Mouse (Mus musculus) intestine, postnatal 0 days (tissue): ENCODE results near the gene Map3k5. TPM values are rescaled to one million over a fixed set of nuclear protein-coding genes. Genes with fewer than 3 reads are reported as not detected.

Experiments
- ATAC-seq: fragments of 200-750 bp; cut with Nextera tagmentation; 2 replicates; pipeline ENCODE4 v1.8.0; 2017; ENCODE audit warnings: mild to moderate bottlenecking, moderate TSS enrichment, moderate library complexity
- H3K27ac ChIP-seq: fragments of 300-500 bp; sonication (generic); 2 replicates; pipeline ENCODE4 v1.5.1; 2014; ENCODE audit warnings: mild to moderate bottlenecking, low read depth, low read length, moderate library complexity
- H3K27me3 ChIP-seq: fragments of 300-500 bp; sonication (generic); replicated peaks from 2 replicates; pipeline ENCODE4 v1.6.1; 2014; ENCODE audit warnings: low read length, mixed read lengths; ENCODE audit not compliant: control insufficient read depth, insufficient read depth
- H3K36me3 ChIP-seq: fragments of 300-500 bp; sonication (generic); 2 replicates; pipeline ENCODE4 v1.6.1; 2014; ENCODE audit warnings: mild to moderate bottlenecking, moderate library complexity; ENCODE audit not compliant: control insufficient read depth, insufficient read depth
- H3K4me1 ChIP-seq: fragments of 300-500 bp; sonication (generic); replicated peaks from 2 replicates; pipeline ENCODE4 v1.6.1; 2014; ENCODE audit warnings: antibody characterized with exemption, low read length, mixed read lengths; ENCODE audit not compliant: control insufficient read depth, insufficient read depth
- H3K4me2 ChIP-seq: fragments of 300-500 bp; sonication (generic); replicated peaks from 2 replicates; pipeline ENCODE4 v1.6.1; 2014; ENCODE audit warnings: low read depth, mild to moderate bottlenecking, moderate library complexity
- H3K4me3 ChIP-seq: fragments of 300-500 bp; sonication (generic); 2 replicates; pipeline ENCODE4 v1.5.1; 2014; ENCODE audit warnings: low read depth, low read length
- H3K9ac ChIP-seq: fragments of 300-500 bp; sonication (generic); 2 replicates; pipeline ENCODE4 v1.6.1; 2014; ENCODE audit warnings: mild to moderate bottlenecking, low read depth, low read length
- H3K9me3 ChIP-seq: fragments of 300-500 bp; sonication (generic); 2 replicates; pipeline ENCODE4 v1.6.1; 2016; ENCODE audit warnings: mixed run types; ENCODE audit not compliant: control insufficient read depth
- CTCF ChIP-seq: sonication (generic); IDR thresholded peaks from 2 replicates; pipeline ENCODE4 v1.5.1; 2016; ENCODE audit warnings: low read depth, mild to moderate bottlenecking, control low read depth, antibody characterized with exemption, moderate library complexity
- WGBS: fragments of 180-500 bp; shearing (Covaris S2); extraction: QIAGEN DNeasy Blood & Tissue Kit; methylation state at CpG from one replicate; pipeline ENCODE4 v1.1.7; 2014; 5-methylcytosine and 5-hydroxymethylcytosine counted together
- polyA plus RNA-seq: library from polyadenylated mRNA; unstranded; fragments of >200 nt; fragmentation: Nextera tagmentation; extraction: Ambion mirVana; gene quantifications from 2 replicates; pipeline ENCODE4 v1.2.1, GENCODE M21; 2015

Gene Map3k5
- polyA plus RNA-seq, 1 experiment from 2014 or later, result 1.5 TPM

DNA sequence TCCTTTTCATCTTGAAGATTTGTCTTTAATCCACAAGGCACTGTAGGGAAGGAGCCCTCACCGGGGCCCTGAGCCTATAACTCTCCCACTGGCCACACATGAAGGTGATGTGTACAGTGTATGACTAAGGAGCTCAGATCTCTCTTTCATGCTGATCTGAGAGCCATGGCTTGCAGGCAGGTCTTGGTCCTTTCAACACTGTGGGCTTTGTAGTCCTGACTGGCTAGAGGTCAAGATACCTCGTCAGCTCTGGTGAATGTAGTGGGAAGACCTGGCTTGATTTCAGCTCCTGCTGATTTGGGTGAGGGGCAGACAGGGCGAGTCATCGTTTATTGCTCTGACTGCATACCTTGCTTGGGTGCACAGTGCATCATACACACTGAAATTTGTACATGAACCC is 171.3 kb downstream of the Map3k5 start:
- 53% methylated on average over 4 of the region's 4 CpGs for WGBS
- Histone ChIP-seq H3K4me2 (no peak overlapping the region), H3K27ac (no peak overlapping the region), H3K4me3 (no peak overlapping the region), H3K9me3 (no peaks in the 10 kb centered on the region), H3K27me3 (no peaks in the 10 kb centered on the region), H3K4me1 (no peaks in the 10 kb centered on the region), H3K36me3 (0 out of 2 replicates have a peak, but pooled peaks cover 10% of the 10 kb centered on the region), H3K9ac (no peak overlapping the region)
- no peak for TF ChIP-seq CTCF
- no peak for ATAC-seq

DNA sequence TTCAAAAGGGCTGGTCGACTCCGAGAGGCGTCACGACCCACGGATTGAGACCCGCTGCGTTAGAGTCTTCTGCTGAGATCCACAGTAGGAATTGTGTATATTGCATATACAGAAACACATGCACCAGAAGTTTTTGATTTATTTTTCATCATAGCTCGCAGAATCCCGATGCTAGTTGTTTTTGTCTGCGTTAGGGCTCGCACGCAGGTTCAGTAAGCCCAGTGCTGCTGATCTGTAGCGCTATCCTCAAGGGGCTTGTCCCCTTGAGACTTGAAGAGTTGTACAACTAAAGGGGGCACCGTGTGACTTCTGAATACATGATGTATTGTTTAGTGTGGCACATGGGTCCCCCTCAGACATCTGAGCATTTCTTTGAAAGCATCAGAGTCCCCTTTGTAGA is 172.8 kb downstream of the Map3k5 start:
- ATAC-seq, result no peak
- Histone ChIP-seq H3K27ac (no peak overlapping the region), H3K4me2 (no peak overlapping the region), H3K4me1 (no peaks in the 10 kb centered on the region), H3K9me3 (no peaks in the 10 kb centered on the region), H3K4me3 (no peak overlapping the region), H3K27me3 (no peaks in the 10 kb centered on the region), H3K36me3 (0 out of 2 replicates have a peak, but pooled peaks cover 5% of the 10 kb centered on the region), H3K9ac (no peak overlapping the region)
- no peak for TF ChIP-seq CTCF
- 94% methylated on average over 14 of the region's 14 CpGs for WGBS

DNA sequence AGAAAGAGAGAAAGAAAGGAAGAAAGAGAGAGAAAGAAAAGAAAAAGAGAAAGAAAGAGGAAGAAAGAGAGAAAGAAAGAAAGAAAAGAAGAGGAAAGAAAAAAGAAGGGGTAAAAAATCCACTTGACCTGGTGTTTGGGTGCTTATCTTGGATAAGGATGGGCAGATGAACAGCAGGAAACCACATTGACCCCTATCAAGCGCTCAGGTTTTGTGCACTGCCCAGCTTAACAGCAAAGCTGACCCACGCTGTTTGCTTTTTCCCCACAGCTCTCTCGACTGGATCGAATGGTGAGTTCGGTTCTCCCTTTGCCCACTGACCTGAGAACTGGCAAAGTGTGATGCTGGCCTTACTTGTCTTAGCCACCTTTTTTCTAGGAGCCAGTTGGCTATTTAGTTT is 177.2 kb downstream of the Map3k5 start:
- WGBS, result 81% methylated on average over 5 of the region's 5 CpGs
- Histone ChIP-seq H3K9me3 (no peaks in the 10 kb centered on the region), H3K36me3 (peaks cover 5% of the 10 kb centered on the region; the same call in 1 of the 2 replicates), H3K4me2 (no peak overlapping the region), H3K4me3 (no peak overlapping the region), H3K9ac (no peak overlapping the region), H3K4me1 (no peaks in the 10 kb centered on the region), H3K27ac (no peak overlapping the region), H3K27me3 (no peaks in the 10 kb centered on the region)
- ATAC-seq, result no peak
- TF ChIP-seq CTCF, result no peak

DNA sequence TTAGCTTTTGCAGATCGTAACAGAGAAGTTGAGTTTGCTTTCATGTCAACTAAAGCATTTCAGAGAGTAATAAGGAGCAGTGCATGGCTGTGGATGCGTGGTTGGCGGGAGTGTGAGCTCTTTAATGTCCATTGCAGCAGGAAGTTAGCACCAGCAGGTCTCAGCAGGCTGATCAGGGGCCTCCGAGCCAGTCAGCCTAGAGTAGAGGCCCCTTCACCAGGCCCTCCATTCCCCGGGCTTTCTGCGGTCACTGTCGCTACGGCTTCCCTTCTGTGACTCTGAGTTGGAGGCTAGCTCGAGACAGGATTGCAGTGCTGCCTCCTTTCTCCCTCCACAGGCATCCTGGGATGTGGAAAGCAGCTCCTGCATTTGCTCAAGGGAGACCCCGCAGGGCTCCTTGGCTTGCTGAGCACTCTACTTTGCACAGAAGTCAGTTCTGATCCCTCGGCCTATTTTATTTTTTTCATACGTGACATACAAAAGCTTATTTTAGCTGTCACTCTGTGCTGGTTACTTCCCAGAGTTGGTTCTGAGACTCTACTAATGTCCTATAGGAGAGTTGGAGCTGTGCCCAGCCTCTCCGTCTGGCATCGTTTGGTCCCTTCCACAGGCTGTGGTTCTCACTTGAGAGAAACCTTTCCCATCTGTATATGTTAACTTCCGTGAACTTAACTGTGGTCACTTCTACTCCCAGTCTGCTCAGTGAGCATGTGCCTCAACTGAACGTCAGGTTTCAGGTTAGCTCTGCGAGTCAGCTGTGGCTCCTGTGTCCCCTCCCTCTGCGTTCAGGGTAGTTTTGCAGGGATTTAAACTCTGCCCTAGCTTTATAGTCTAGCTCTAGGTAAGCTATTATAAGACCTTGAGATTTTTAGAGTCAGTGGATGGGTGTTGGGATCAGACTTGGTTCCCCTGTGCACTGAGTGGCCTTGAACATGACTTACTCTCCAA is 178.0 kb downstream of the Map3k5 start:
- ATAC-seq, result no peak
- Histone ChIP-seq H3K9ac (no peak overlapping the region), H3K36me3 (peaks cover 5% of the 10 kb centered on the region; the same call in 1 of the 2 replicates), H3K4me1 (no peaks in the 10 kb centered on the region), H3K4me2 (no peak overlapping the region), H3K27ac (no peak overlapping the region), H3K4me3 (no peak overlapping the region), H3K27me3 (no peaks in the 10 kb centered on the region), H3K9me3 (no peaks in the 10 kb centered on the region)
- 79% methylated on average over 18 of the region's 18 CpGs for WGBS
- no peak for TF ChIP-seq CTCF

DNA sequence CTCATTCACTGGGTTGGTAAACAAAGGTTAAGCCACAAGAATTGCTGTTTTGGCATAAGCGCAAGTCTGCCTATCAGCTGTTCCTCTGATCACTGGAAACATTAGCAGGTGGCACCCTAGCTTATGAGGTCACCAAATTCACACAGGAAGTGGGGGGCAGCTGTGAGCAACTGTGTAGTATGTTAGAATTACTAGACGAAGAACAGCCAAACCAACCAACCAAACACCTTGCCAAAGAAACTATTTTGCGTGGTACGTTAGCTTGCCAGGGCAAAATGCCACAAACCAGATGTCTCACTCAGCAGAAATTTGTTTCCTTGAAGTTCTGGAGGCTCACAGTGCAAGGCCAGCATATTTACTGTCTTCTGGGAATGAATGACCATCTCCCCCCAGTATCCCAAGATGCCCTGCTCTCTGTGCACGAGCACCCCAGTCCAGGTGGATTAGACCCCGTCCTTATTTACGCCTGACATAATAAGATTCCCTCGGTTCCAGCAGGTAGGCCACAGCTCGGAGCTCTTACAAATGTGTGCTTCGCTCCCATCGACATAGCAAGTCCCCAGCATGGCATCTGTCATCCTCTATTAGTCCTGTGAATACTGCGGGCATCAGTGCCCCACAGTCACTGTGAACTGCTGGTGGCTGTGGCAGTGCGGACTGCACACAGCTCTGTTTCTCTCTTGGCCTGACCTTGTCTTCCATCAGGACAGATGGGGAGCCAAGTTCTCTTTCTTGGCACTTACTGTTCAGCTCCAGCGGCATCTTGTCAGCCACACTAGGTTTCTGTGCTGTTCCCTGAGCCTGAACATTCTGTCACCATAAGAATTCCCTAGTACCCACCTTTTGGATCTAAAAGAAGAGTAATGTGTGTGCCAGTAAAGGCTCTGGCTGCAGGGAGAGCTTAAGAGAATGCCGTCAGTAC is 185.5 kb downstream of the Map3k5 start:
- no peak overlapping the region for H3K9ac ChIP-seq
- no peak for ATAC-seq

DNA sequence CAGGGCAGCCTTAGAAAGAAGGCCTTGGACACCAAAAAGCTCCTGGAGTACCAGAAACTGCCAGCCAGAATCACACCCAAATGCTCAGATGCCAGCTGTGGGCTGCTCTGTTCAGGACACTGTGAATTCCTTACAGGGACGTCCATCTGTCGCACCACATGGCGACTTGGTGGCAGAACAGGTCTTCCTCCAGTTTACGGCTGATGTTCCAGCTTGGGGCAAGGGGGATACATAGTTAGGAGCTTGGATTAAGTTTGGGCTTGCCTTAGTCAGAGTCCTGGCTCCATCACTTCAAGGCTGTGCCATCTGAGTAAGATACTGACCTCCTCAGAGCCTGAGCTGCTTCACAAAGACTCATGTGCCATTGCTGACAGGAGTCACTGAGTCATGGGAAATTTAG is 187.7 kb downstream of the Map3k5 start:
- ATAC-seq, result no peak
- no peaks in the 10 kb centered on the region for H3K27me3 ChIP-seq

More for the DNA sequence above, 185.5 kb downstream of the Map3k5 start:
- Histone ChIP-seq H3K27me3 (no peaks in the 10 kb centered on the region), H3K27ac (no peak overlapping the region), H3K36me3 (no peaks in the 10 kb centered on the region; the same call in 1 of the 2 replicates), H3K4me1 (no peaks in the 10 kb centered on the region), H3K4me2 (no peak overlapping the region), H3K4me3 (no peak overlapping the region), H3K9me3 (no peaks in the 10 kb centered on the region)
- TF ChIP-seq CTCF, result no peak
- WGBS, result 92% methylated on average over 15 of the region's 15 CpGs

More for the DNA sequence above, 187.7 kb downstream of the Map3k5 start:
- H3K4me3 ChIP-seq, result no peak overlapping the region
- no peaks in the 10 kb centered on the region for H3K4me1 ChIP-seq
- TF ChIP-seq CTCF, result no peak
- no peak overlapping the region for H3K9ac ChIP-seq
- 90% methylated on average over 4 of the region's 4 CpGs for WGBS
- H3K27ac ChIP-seq, result no peak overlapping the region
- H3K4me2 ChIP-seq, result no peak overlapping the region
- no peaks in the 10 kb centered on the region for H3K36me3 ChIP-seq
- no peaks in the 10 kb centered on the region for H3K9me3 ChIP-seq
